Mouse (Mus musculus) kidney, postnatal 4 days (tissue): Measurements from ENCODE around the gene St3gal2.
"Not testable (repeated sequence)": the region's sequence is repeated elsewhere in the genome, so short reads cannot be mapped to it uniquely, and the experiment has no call there.

ENCODE experiments used
- DNase-seq, 2 experiments: peaks; one replicate each; pipeline ENCODE4 v3.0.0; 2021; ENCODE audit warnings: mixed read lengths in 2 of 2

The St3gal2 gene

GRCm38 (mm10) chr8:111010230-111010991, 90.7 kb downstream of the St3gal2 start:
- not testable (repeated sequence) for DNase-seq
